Mouse (Mus musculus) heart, embryonic 14.5 days (tissue): ENCODE measurements around the gene Crybg2. TPM values are rescaled to one million over a fixed set of nuclear protein-coding genes. Genes with fewer than 3 reads are reported as not detected.

ENCODE experiments used
- ATAC-seq: fragments of 200-750 bp; cut with Nextera tagmentation; 2 replicates; pipeline ENCODE4 v1.8.0; 2017; ENCODE audit warnings: low read depth, moderate TSS enrichment; ENCODE audit not compliant: insufficient number of reproducible peaks, insufficient read depth, low FRiP score
- H3K27ac ChIP-seq, 2 experiments: fragments of 200-500 bp in 1 of 2; fragments of 300-500 bp in 1 of 2; sonication (generic) in 1 of 2; replicated peaks in 1 of 2; 2 replicates each; pipeline ENCODE4 v1.5.1; 2012 to 2014; ENCODE audit warnings: low read depth in 2 of 2, low read length in 2 of 2, control low read depth in 1 of 2, mild to moderate bottlenecking in 1 of 2, mixed read lengths in 1 of 2; ENCODE audit not compliant: control insufficient read depth in 1 of 2, insufficient read depth in 1 of 2
- H3K27me3 ChIP-seq: fragments of 300-500 bp; sonication (generic); 2 replicates; pipeline ENCODE4 v1.6.1; 2014; ENCODE audit warnings: mild to moderate bottlenecking, low read length, control low read depth; ENCODE audit not compliant: control insufficient read depth, insufficient read depth
- H3K36me3 ChIP-seq: fragments of 300-500 bp; sonication (generic); 2 replicates; pipeline ENCODE4 v1.6.1; 2014; ENCODE audit warnings: mild to moderate bottlenecking, control low read depth, low read length, mixed read lengths; ENCODE audit not compliant: control insufficient read depth, insufficient read depth
- H3K4me1 ChIP-seq, 2 experiments: fragments of 200-500 bp in 1 of 2; fragments of 300-500 bp in 1 of 2; sonication (generic) in 1 of 2; 2 replicates each; pipeline ENCODE4 v1.6.1; 2012 to 2014; ENCODE audit warnings: low read length in 2 of 2, control low read depth in 1 of 2, mixed read lengths in 1 of 2; ENCODE audit not compliant: control insufficient read depth in 2 of 2, insufficient read depth in 2 of 2
- H3K4me2 ChIP-seq: fragments of 300-500 bp; sonication (generic); 2 replicates; pipeline ENCODE4 v1.6.1; 2014; ENCODE audit warnings: mild to moderate bottlenecking, low read length
- H3K4me3 ChIP-seq, 2 experiments: fragments of 200-500 bp in 1 of 2; fragments of 300-500 bp in 1 of 2; sonication (generic) in 1 of 2; 2 replicates each; pipeline ENCODE4 v1.5.1; 2012 to 2014; ENCODE audit warnings: low read length in 2 of 2, mild to moderate bottlenecking in 2 of 2, control low read depth in 1 of 2, low read depth in 1 of 2, moderate library complexity in 1 of 2; ENCODE audit not compliant: control insufficient read depth in 1 of 2, insufficient read depth in 1 of 2
- H3K9ac ChIP-seq: fragments of 300-500 bp; sonication (generic); 2 replicates; pipeline ENCODE4 v1.6.1; 2014; ENCODE audit warnings: mild to moderate bottlenecking, low read length
- H3K9me3 ChIP-seq: fragments of 300-500 bp; sonication (generic); 2 replicates; pipeline ENCODE4 v1.6.1; 2016; ENCODE audit warnings: low read length, control low read depth; ENCODE audit not compliant: control insufficient read depth
- WGBS: fragments of 180-500 bp; shearing (Covaris S2); extraction: QIAGEN DNeasy Blood & Tissue Kit; methylation state at CpG from one replicate; pipeline ENCODE4 v1.1.7; 2014; 5-methylcytosine and 5-hydroxymethylcytosine counted together
- polyA plus RNA-seq: library from polyadenylated mRNA; unstranded; fragments of >200 nt; fragmentation: Nextera tagmentation; extraction: Ambion mirVana; gene quantifications from 2 replicates; pipeline ENCODE4 v1.2.1, GENCODE M21; 2014

Gene Crybg2
- polyA plus RNA-seq, 1 experiment from 2014 or later = 0.12 TPM

GRCm38 (mm10) chr4:134041317-134042123, 19.1 kb upstream of the Crybg2 start:
- no peak overlapping the region for H3K4me3 ChIP-seq
- no peak overlapping the region for H3K4me2 ChIP-seq
- H3K9me3 ChIP-seq = no peaks in the 10 kb centered on the region
- no peaks in the 10 kb centered on the region for H3K27me3 ChIP-seq
- H3K27ac ChIP-seq = no peak overlapping the region
- H3K36me3 ChIP-seq = no peaks in the 10 kb centered on the region
- 43% methylated on average over 9 of the region's 9 CpGs for WGBS
- ATAC-seq = no peak
- no peaks in the 10 kb centered on the region for H3K4me1 ChIP-seq
- no peak overlapping the region for H3K9ac ChIP-seq

DNA sequence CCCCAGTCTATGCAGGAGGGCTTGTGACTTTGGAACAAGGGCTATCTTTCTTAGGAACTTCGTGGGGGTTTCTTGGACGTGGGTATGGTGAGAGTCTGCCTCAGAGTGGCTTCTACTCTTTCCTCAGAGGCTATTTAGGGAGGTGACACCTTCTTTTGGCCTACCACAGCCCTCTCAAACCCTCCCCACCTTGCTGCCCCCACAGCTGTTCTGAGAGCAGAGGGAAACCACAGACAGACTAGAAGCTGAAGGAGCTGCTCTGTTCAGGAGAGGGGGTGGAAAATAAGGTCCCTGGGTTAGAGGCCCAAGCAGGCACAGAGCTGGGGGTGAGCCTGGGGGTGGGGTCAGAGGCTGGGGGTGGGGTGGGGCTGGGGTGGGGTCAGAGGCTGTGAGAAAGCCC, 17.6 kb upstream of the Crybg2 start:
- H3K9me3 ChIP-seq = no peaks in the 10 kb centered on the region

DNA sequence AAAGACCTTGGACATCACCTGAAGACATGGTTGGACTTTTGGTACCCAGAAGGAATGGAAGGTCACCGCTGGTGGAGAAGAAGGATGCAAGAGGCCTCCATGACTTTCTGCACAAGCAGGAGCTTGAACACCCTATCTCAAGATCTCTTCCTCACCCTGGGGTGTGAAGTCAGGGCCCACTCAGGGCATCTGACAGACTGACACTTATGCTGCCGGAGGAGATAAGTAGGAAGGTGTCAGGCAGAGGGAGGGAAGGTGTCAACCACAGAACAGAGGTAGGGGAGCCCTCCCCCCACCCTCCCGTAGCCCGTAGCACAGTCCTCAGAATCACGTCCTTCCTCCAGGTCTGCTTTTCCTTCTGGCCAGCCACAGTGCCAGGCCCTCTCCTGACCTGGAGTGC, 13.0 kb upstream of the Crybg2 start:
- Histone ChIP-seq H3K27ac (no peak overlapping the region), H3K4me1 (peaks cover 10 to 12% of the 10 kb centered on the region in 2 experiments; a peak in 3 of 4 replicates), H3K9ac (no peak overlapping the region), H3K27me3 (no peaks in the 10 kb centered on the region), H3K4me2 (no peak overlapping the region), H3K4me3 (no peak overlapping the region), H3K36me3 (no peaks in the 10 kb centered on the region), H3K9me3 (0 out of 2 replicates have a peak, but pooled peaks cover 3% of the 10 kb centered on the region)
- ATAC-seq = no peak
- WGBS = 25% methylated on average over 5 of the region's 5 CpGs

More for the DNA sequence above, 17.6 kb upstream of the Crybg2 start:
- Histone ChIP-seq H3K4me1 (peaks cover under 1 to 6% of the 10 kb centered on the region in 2 experiments; a peak in 2 of 4 replicates), H3K27ac (no peak overlapping the region), H3K4me3 (no peak overlapping the region), H3K9ac (no peak overlapping the region), H3K27me3 (no peaks in the 10 kb centered on the region), H3K36me3 (no peaks in the 10 kb centered on the region), H3K4me2 (no peak overlapping the region)
- 39% methylated on average over 2 of the region's 2 CpGs for WGBS
- no peak for ATAC-seq

DNA sequence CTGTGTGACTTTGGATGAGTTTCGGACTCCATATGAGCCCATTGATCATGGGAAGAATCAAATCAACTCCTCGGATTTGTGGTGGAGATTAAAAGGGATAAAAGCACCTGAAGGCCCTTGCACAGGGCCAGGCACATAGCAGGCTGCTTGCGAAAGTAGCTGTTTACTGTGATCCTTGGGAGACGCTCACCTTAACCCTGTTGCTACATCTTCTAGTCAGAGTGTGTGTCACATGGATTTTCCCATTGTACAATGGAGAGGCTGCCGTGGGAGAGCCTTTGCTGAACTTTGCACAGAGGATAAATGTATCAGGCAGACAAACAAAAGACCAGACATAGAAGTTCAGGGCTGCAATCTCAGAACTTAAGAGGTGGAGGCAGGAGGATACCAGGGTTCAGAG, 8.7 kb upstream of the Crybg2 start:
- H3K4me1 ChIP-seq = peaks cover 16% of the 10 kb centered on the region in 2 experiments
- no peak overlapping the region for H3K9ac ChIP-seq
- no peaks in the 10 kb centered on the region for H3K36me3 ChIP-seq
- whole genome bisulfite sequencing = 79% methylated on average over 5 of the region's 5 CpGs
- no peak for ATAC-seq
- H3K4me3 ChIP-seq = no peak overlapping the region
- H3K4me2 ChIP-seq = no peak overlapping the region
- H3K27me3 ChIP-seq = no peaks in the 10 kb centered on the region
- 0 out of 2 replicates have a peak, but pooled peaks cover 3% of the 10 kb centered on the region for H3K9me3 ChIP-seq
- H3K27ac ChIP-seq = peak overlapping the region in 1 of 2 experiments; percentile 20; a peak in 1 of 4 replicates

DNA sequence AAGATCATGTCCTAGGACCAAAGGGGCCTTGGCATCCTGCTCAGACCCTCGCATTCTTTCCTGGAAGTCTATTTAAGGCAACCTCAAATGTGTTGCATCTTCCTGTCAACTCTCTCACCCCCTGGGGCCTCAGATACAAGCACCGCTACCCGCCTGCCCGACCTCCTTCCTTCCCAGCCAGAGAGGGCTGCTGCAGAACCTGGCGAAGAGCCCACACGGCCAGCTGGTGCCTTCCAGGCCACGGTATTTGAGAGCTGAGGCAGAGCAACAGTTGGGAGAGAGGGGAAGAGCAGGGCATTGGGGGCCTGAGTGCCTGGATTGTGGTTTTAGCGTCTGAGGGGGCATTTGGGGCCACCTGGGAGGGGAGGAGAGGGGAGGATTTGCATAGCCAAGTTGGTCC, 8.1 kb upstream of the Crybg2 start:
- H3K27me3 ChIP-seq = no peaks in the 10 kb centered on the region
- H3K4me3 ChIP-seq = no peak overlapping the region
- H3K27ac ChIP-seq = peak overlapping the region in 1 of 2 experiments; percentile 20; a peak in 1 of 4 replicates
- H3K4me2 ChIP-seq = no peak overlapping the region
- peaks cover 14 to 16% of the 10 kb centered on the region in 2 experiments for H3K4me1 ChIP-seq
- peak; percentile 68; the same call in 1 of the 2 replicates for ATAC-seq
- WGBS = 3% methylated on average over 8 of the region's 8 CpGs
- H3K36me3 ChIP-seq = no peaks in the 10 kb centered on the region
- peak overlapping the region; percentile 26; the same call in 1 of the 2 replicates for H3K9ac ChIP-seq
- 0 out of 2 replicates have a peak, but pooled peaks cover 3% of the 10 kb centered on the region for H3K9me3 ChIP-seq

DNA sequence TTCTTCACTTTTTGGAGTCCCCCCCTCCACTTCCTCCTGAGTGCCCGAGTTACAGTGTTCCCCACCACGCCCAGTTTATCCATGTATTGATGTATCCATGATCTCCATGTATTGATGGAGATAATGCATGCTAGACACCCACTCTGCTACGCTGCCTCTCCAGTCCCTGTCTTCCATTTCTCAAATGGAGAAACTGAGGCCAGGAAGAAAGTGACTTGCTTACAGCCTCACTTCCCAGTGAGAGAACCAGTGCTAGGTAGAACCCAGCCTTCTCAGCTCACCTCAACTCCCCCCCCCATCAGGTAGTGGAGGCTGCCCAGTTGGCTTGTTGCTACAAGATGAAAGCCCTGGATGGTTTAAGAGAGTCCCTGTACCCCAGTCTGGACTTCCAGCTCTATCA, 7.1 kb upstream of the Crybg2 start, which contains the start of gene Zfp683:
TSS of gene Zfp683 (plus strand) at position 301 of the 400 bp plus-strand sequence.
- H3K27me3 ChIP-seq = no peaks in the 10 kb centered on the region
- ATAC-seq = no peak
- peak within 1 kb of the TSS in 1 of 2 experiments; percentile 20; a peak in 1 of 4 replicates for H3K27ac ChIP-seq
- H3K4me3 ChIP-seq = no peak within 1 kb of the TSS
- H3K36me3 ChIP-seq = no peaks in the 10 kb centered on the region
- 0 out of 2 replicates have a peak, but pooled peaks cover 3% of the 10 kb centered on the region for H3K9me3 ChIP-seq
- H3K4me1 ChIP-seq = peaks cover 12 to 17% of the 10 kb centered on the region in 2 experiments
- no peak within 1 kb of the TSS for H3K4me2 ChIP-seq
- H3K9ac ChIP-seq = peak within 1 kb of the TSS; percentile 26; the same call in 1 of the 2 replicates
- 88% methylated on average over 3 of the region's 3 CpGs for WGBS

- no peak overlapping the region for H3K27ac ChIP-seq
- H3K9ac ChIP-seq = no peak overlapping the region
- ATAC-seq = no peak
- H3K4me3 ChIP-seq = peak overlapping the region in 1 of 2 experiments; percentile 14; a peak in 1 of 4 replicates
- peaks cover 4% of the 10 kb centered on the region in 2 experiments; a peak in 2 of 4 replicates for H3K4me1 ChIP-seq
- no peaks in the 10 kb centered on the region for H3K36me3 ChIP-seq
- H3K4me2 ChIP-seq = peak overlapping the region; percentile 43
- H3K9me3 ChIP-seq = no peaks in the 10 kb centered on the region
- peaks cover 14% of the 10 kb centered on the region; the same call in 1 of the 2 replicates for H3K27me3 ChIP-seq
- WGBS = 22% methylated on average over 14 of the region's 14 CpGs
These were observed 2.4 kb upstream of the Crybg2 start for GRCm38 (mm10) chr4:134058166-134058715.
